Mouse (Mus musculus): ENCODE results near the gene Serpinb5.
"Not testable (repeated sequence)": the region's sequence is repeated elsewhere in the genome, so short reads cannot be mapped to it uniquely, and the experiment has no call there.

Serpinb5 gene

GRCm38 (mm10) chr1:106860847-106861246, at the start of gene Serpinb5:
Serpinb5 (plus strand) TSS chr1:106861173.
- no peak for DNase-seq (ENCODE audit: low read depth, low spot score)

GRCm38 (mm10) chr1:106814864-106815263, 46.1 kb upstream of the Serpinb5 start:
- DNase-seq (ENCODE audit: low read depth, low spot score), result no peak

- no peak for DNase-seq (ENCODE audit: low read depth, low spot score)
Measured at GRCm38 (mm10) chr1:106815265-106815664, 45.7 kb upstream of the Serpinb5 start.

GRCm38 (mm10) chr1:106816766-106817165, 44.2 kb upstream of the Serpinb5 start:
- no peak for DNase-seq (ENCODE audit: low read depth, low spot score)

- no peak for DNase-seq (ENCODE audit: low read depth, low spot score)
Measured at GRCm38 (mm10) chr1:106818323-106818722, 42.6 kb upstream of the Serpinb5 start.

- no peak for DNase-seq (ENCODE audit: low read depth, low spot score)
Measured at GRCm38 (mm10) chr1:106822297-106822696, 38.7 kb upstream of the Serpinb5 start.

GRCm38 (mm10) chr1:106828784-106829183, 32.2 kb upstream of the Serpinb5 start:
- no peak for DNase-seq (ENCODE audit: low read depth, low spot score)

GRCm38 (mm10) chr1:106865543-106865942, 4.6 kb downstream of the Serpinb5 start:
- DNase-seq (ENCODE audit: low read depth, low spot score), result no peak

GRCm38 (mm10) chr1:106866029-106866428, 5.1 kb downstream of the Serpinb5 start:
- no peak for DNase-seq (ENCODE audit: low read depth, low spot score)

- DNase-seq (ENCODE audit: low read depth, low spot score), result no peak
Measured at GRCm38 (mm10) chr1:106866768-106867167, 5.8 kb downstream of the Serpinb5 start.

- no peak for DNase-seq (ENCODE audit: low read depth, low spot score)
Measured at GRCm38 (mm10) chr1:106869986-106870385, 9.0 kb downstream of the Serpinb5 start.

GRCm38 (mm10) chr1:106875193-106875886, 14.4 kb downstream of the Serpinb5 start:
- no peak for DNase-seq (ENCODE audit: low read depth, low spot score)

- no peak for DNase-seq (ENCODE audit: low read depth, low spot score)
Measured at GRCm38 (mm10) chr1:106876147-106876546, 15.2 kb downstream of the Serpinb5 start.

- no peak for DNase-seq (ENCODE audit: low read depth, low spot score)
Measured at GRCm38 (mm10) chr1:106882723-106883122, 21.8 kb downstream of the Serpinb5 start.

- no peak for DNase-seq (ENCODE audit: low read depth, low spot score)
Measured at GRCm38 (mm10) chr1:106883369-106883768, 22.4 kb downstream of the Serpinb5 start.

GRCm38 (mm10) chr1:106883812-106884211, 22.8 kb downstream of the Serpinb5 start:
- no peak for DNase-seq (ENCODE audit: low read depth, low spot score)

GRCm38 (mm10) chr1:106895142-106895541, 34.2 kb downstream of the Serpinb5 start:
- not testable (repeated sequence) for DNase-seq (ENCODE audit: low read depth, low spot score)

GRCm38 (mm10) chr1:106901406-106901805, 40.4 kb downstream of the Serpinb5 start:
- no peak for DNase-seq (ENCODE audit: low read depth, low spot score)

GRCm38 (mm10) chr1:106931954-106932353, 71.0 kb downstream of the Serpinb5 start:
- no peak for DNase-seq (ENCODE audit: low read depth, low spot score)

Measured in c-Kit-negative CD71-positive TER-119-positive erythroid progenitor cells, embryonic 14.5 days (primary cell).